Mouse (Mus musculus): ENCODE measurements at regions not wholly inside any gene's neighbourhood (a gene's known extent, or its start where the extent isn't known, plus 50 kb on each side); places are given as distances from the start of the nearest gene placed in this dataset.
A peak's percentile ranks its signal among the peaks of the same experiment; 100 is the strongest.
"Not testable (repeated sequence)": the region's sequence is repeated elsewhere in the genome, so short reads cannot be mapped to it uniquely, and the experiment has no call there.

DNA sequence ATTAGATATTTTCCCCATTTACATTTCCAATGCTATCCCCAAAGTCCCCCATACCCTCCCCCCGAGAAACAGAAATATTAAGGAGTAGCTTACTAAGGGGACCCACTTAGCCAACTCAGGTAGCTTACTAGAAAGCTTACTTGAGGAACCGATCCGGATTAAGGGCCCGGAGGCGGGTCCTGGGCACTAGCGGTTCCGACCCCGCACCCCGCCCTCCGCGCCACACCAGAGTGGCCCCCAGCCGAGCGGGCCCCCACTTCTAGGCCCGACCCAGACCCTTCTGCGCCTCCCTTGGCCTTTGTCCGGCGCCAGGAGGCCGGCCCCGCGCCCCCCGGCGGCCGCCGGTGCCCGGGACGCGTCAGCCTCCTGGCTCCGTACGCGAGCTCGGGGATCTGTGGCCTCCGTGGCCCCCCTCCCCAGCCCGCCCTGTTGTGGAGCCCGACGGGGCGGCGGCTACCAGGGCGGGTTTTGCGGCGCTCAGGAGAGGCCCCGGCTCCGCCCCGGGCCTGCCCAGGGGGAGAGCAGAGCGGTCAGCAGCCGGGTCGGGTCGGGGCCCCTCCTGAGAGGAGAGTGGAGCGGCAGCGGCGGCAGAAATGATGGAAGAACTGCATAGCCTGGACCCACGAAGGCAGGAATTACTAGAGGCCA, 106.5 kb downstream of the Zfp600 start:
- DNase-seq (ENCODE audit: inconsistent ontology term) = peak; percentile 0

DNA sequence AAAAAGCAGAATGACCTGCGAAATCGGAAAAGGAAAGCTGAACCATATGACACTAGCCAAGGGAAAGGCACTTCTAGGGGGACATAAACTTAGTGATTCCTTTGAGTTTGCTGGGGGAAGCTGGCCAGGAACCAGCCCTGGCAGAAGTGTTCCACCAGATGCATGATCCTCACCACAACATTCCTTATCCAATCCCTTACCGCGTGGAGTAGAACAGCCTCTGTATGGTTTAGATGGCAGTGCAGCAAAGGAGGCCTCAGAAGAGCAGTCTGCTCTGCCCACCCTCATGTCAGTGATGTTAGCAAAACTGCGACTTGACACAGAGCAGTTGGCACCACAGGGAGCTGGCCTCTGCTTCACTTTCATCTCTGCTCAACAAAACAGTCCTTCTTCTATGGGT, 107.2 kb downstream of the Zfp600 start:
- not testable (repeated sequence) for DNase-seq (ENCODE audit: inconsistent ontology term)

DNA sequence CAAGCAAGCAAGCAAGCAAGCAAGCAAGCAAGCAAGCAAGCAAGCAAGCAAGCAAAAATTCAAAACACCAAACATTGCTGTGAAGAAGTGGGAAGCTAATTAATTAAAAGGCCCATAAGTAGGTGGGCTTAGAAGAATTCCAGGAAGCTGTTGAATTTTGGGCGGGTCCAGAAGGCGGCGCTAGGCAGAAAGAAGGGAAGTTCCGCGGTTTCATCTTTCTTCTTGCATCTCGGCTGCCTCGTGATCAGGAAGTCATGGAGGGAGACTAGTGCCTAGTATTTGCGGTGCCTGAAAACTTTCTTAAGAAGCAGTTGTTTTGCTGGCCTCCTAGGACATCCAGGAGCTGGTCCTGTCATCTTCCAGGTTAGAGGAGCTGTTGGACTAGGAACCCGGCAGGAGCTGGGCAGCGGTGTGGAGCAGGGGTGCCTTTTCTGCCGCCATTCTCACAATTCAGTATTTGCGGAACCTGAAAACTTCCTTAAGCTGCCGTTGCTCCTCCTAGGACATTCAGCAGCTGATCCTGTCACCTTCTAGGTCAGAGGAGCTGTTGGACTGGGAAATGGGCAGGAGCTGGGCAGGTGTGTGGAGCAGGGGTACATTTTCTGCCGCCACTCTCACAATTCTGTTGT, 113.6 kb downstream of the Zfp600 start:
- DNase-seq (ENCODE audit: inconsistent ontology term) = not testable (repeated sequence)

All from Muller cell, postnatal 12 days (primary cell).